Mouse (Mus musculus) inflammation-experienced regulatory T-cells, adult 16 weeks (primary cell): ENCODE data around the gene Icam1. TPM values are rescaled to one million over a fixed set of nuclear protein-coding genes. Genes with fewer than 3 reads are reported as not detected.

Experiments used
- polyA plus RNA-seq: library from polyadenylated mRNA; unstranded; fragments of 100-300 nt; shearing (Covaris generic); gene quantifications from one replicate; pipeline ENCODE4 v1.2.1, GENCODE M21; 2017

Gene Icam1
- polyA plus RNA-seq = 144 TPM

GRCm38 (mm10) chr9:21015571-21016130 is at the start of gene Icam1:
Gene Icam1, plus strand, starts transcription at chr9:21015985.

DNA sequence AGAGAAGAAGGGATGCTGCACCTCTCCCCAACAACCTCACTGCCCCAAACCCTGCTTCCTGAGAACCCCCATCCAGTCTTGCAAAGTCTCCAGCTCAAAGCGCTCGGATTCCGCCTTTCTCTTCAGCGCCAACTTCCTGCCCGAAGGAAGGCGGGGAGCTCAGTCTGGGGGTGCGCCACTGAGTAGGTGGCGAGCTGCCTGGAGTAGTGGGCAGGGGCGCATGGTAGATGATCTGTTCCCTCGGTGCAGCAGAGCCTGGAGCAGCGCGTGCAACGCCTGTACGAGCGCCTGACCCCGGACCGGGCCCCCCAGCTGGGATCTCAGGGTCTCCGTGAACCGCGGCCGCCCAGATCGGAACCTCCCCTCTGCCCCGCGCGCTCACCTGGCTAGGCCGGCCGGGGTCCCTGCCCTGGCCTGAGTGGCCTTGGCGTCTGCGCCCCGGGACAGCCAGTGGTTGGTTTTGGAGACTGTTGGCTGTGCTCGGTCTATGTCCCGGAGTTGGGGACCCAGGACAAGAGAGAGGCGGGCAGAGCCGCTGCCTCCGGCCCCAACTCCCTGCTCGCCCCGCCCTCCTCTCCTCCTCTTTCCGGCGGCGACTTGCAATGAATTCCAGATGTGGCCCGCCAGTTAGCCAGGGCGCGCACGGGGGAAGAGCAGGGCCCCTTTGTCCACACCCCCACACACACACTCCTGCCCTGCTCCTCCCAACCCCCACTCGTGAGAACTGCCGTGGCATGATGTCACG is 39.4 kb upstream of the Icam1 start, which contains the start of gene S1pr2:
Gene S1pr2, minus strand, starts transcription at position 566 of the 745 bp plus-strand sequence.

GRCm38 (mm10) chr9:21002627-21003551 is 12.9 kb upstream of the Icam1 start, which contains the start of gene Mrpl4:
Gene Mrpl4, plus strand, starts transcription at chr9:21002738.

GRCm38 (mm10) chr9:21029291-21030054 is 13.7 kb downstream of the Icam1 start, which contains the start of gene Icam4:
Gene Icam4, plus strand, starts transcription at chr9:21029373.

GRCm38 (mm10) chr9:21031896-21032351 is 16.1 kb downstream of the Icam1 start, which contains the start of gene Icam5:
Gene Icam5, plus strand, starts transcription at chr9:21032073.

DNA sequence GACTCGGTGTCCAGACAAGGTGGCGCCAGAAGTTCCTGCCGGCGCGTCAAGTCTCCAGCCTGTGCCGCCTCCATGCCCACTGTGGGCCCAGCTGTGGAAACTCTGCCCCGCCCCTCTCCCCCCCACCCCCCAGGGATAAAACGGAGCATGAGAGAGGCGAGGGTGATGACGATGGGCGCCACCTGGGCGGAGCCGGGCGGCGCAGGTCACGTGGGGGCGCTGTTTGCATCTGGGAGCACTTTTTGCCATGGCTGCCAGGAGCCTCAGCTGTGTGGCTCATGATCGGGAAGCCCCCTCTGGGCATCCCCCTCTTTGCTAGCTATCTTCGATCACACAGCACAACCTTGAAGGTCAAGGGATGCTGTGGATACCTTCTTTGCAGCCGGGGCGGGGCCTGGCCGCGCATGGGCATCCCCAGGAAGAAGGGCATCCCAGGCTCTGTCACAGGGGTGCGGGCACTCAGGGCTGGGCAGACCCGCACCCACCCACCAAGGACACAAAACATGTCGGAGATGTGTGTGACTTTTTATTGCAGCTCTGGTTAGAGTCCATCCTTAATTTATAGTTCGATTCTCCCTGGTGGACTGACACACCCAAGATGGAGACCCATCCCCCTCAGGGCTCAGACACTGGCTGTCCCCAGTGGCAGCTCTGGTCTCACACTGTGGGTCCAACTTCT is 51.4 kb downstream of the Icam1 start, which contains the start of gene Zglp1:
Gene Zglp1, minus strand, starts transcription at position 88 of the 679 bp plus-strand sequence.

DNA sequence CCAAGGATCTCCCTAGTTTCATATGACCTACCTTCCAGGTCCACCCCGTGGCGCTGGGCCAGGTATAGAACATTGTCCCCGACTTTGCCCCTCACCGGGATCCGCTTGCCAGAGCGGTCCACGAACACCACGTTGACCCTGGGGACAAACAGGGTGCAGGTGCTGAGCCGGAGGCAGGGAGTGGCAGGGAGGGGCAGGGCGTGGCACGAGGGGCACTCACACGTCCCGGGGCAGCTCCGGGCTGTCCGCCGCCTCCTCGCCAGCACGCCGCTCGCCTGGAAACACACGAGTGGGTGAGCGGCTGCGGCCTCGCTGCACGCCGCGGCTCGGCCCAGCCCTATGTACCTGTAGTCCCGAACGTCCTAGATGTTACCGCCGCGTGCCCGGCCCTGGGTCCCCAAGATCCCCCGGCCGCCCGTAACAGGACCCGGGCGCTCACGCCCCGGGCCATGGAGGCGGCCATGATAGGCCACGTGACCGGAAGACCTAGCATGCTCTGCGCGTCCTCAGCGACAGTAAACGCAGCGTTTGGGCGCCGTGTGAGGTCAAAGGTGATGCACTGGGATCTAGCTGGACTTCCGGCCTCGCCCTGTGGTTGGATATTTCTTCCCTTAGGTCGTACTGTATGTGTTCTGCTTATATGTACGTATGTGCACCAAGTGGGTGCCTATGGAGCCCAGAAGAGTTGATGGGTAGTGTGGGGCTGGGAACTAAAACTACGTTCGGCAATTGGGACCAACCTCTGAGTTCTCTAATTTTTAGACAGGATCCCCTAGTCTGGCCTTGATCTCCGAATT is 57.5 kb downstream of the Icam1 start, which contains the start of the genes Gm49373 and Fdx1l:
Gene Gm49373, minus strand, starts transcription at position 53 of the 797 bp plus-strand sequence.
Gene Fdx1l, minus strand, starts transcription at position 571 of the 797 bp plus-strand sequence.

Other genes starting within 250 kb of the Icam1 start
- 0.72 TPM for gene Col5a3, start 200.9 kb upstream of the Icam1 start, polyA plus RNA-seq
- not detected for gene Rdh8, start 197.5 kb upstream of the Icam1 start, polyA plus RNA-seq
- 64.3 TPM for gene A230050P20Rik, start 147.3 kb upstream of the Icam1 start, polyA plus RNA-seq
- 1.5 TPM for gene Angptl6, start 136.3 kb upstream of the Icam1 start, polyA plus RNA-seq
- gene Ppan, start 127.8 kb upstream of the Icam1 start, polyA plus RNA-seq = 94.9 TPM
- 278 TPM for gene Eif3g, start 117.4 kb upstream of the Icam1 start, polyA plus RNA-seq
- 116 TPM for gene Dnmt1, start 56.1 kb upstream of the Icam1 start, polyA plus RNA-seq
- 30.5 TPM for gene S1pr2, start 39.2 kb upstream of the Icam1 start, polyA plus RNA-seq
- gene Mrpl4, start 13.2 kb upstream of the Icam1 start, polyA plus RNA-seq = 138 TPM
- gene Icam4, start 13.4 kb downstream of the Icam1 start, polyA plus RNA-seq = 2.7 TPM
- gene Icam5, start 16.1 kb downstream of the Icam1 start, polyA plus RNA-seq = 1.4 TPM
- not detected for gene Zglp1, start 51.1 kb downstream of the Icam1 start, polyA plus RNA-seq
- 0.29 TPM for gene Gm49373, start 57.1 kb downstream of the Icam1 start, polyA plus RNA-seq
- gene Fdx1l, start 57.6 kb downstream of the Icam1 start, polyA plus RNA-seq = 39.6 TPM
- 5.8 TPM for gene Gm38431, start 76.0 kb downstream of the Icam1 start, polyA plus RNA-seq
- gene Raver1, start 76.0 kb downstream of the Icam1 start, polyA plus RNA-seq = 72.7 TPM
- 120 TPM for gene Tyk2, start 115.3 kb downstream of the Icam1 start, polyA plus RNA-seq
- 345 TPM for gene Cdc37, start 134.0 kb downstream of the Icam1 start, polyA plus RNA-seq
- 0.62 TPM for gene Pde4a, start 149.7 kb downstream of the Icam1 start, polyA plus RNA-seq
- 48.0 TPM for gene Keap1, start 223.4 kb downstream of the Icam1 start, polyA plus RNA-seq
- gene S1pr5, start 232.5 kb downstream of the Icam1 start, polyA plus RNA-seq = not detected
- gene Atg4d, start 249.3 kb downstream of the Icam1 start, polyA plus RNA-seq = 76.7 TPM